Mouse (Mus musculus): Measurements from ENCODE around the gene Vdr. TPM values are rescaled to one million over a fixed set of nuclear protein-coding genes. Genes with fewer than 3 reads are reported as not detected.
A peak's percentile ranks its signal among the peaks of the same experiment; 100 is the strongest.

The Vdr gene
- polyA plus RNA-seq, 1 experiment from 2014 or later = 0.07 TPM

- WGBS = 86% methylated on average over 9 of the region's 9 CpGs
- Histone ChIP-seq H3K36me3 (no peaks in the 10 kb centered on the region), H3K4me3 (no peak overlapping the region), H3K9ac (no peak overlapping the region), H3K27me3 (no peaks in the 10 kb centered on the region), H3K9me3 (no peaks in the 10 kb centered on the region), H3K4me1 (replicated peaks) (no peaks in the 10 kb centered on the region; the same call in 1 of the 2 replicates), H3K4me2 (no peak overlapping the region), H3K27ac (replicated peaks) (no peak overlapping the region)
- no peak for ATAC-seq (ENCODE audit: low read depth)
These were observed 7.6 kb upstream of the Vdr start for GRCm38 (mm10) chr15:97917994-97918393.

GRCm38 (mm10) chr15:97914331-97914747, 3.9 kb upstream of the Vdr start:
- Histone ChIP-seq H3K36me3 (no peaks in the 10 kb centered on the region), H3K9me3 (no peaks in the 10 kb centered on the region), H3K27me3 (peaks cover 16% of the 10 kb centered on the region), H3K4me1 (replicated peaks) (no peaks in the 10 kb centered on the region; the same call in 1 of the 2 replicates), H3K4me3 (no peak overlapping the region), H3K4me2 (no peak overlapping the region), H3K9ac (no peak overlapping the region), H3K27ac (replicated peaks) (no peak overlapping the region)
- 24% methylated on average over 9 of the region's 9 CpGs for WGBS
- no peak for ATAC-seq (ENCODE audit: low read depth)

- Histone ChIP-seq H3K4me2 (peak overlapping the region; percentile 63), H3K9me3 (no peaks in the 10 kb centered on the region), H3K36me3 (no peaks in the 10 kb centered on the region), H3K9ac (peak overlapping the region; percentile 43), H3K4me3 (peak overlapping the region; percentile 39), H3K27me3 (peaks cover 71% of the 10 kb centered on the region), H3K4me1 (replicated peaks) (peaks cover 13% of the 10 kb centered on the region), H3K27ac (replicated peaks) (no peak overlapping the region)
- WGBS = 1% methylated on average over 59 of the region's 59 CpGs
- ATAC-seq (ENCODE audit: low read depth) = peak; percentile 53; the same call in 1 of the 2 replicates
These were observed 2.4 kb downstream of the Vdr start for GRCm38 (mm10) chr15:97907801-97908751.

- Histone ChIP-seq H3K27me3 (peaks cover 71% of the 10 kb centered on the region), H3K9ac (no peak overlapping the region), H3K9me3 (no peaks in the 10 kb centered on the region), H3K4me1 (replicated peaks) (peaks cover 13% of the 10 kb centered on the region), H3K4me3 (no peak overlapping the region), H3K27ac (replicated peaks) (no peak overlapping the region), H3K4me2 (no peak overlapping the region), H3K36me3 (no peaks in the 10 kb centered on the region)
- 54% methylated on average over 5 of the region's 5 CpGs for WGBS
- no peak for ATAC-seq (ENCODE audit: low read depth)
These were observed 3.2 kb downstream of the Vdr start for GRCm38 (mm10) chr15:97907202-97907601.

GRCm38 (mm10) chr15:97905281-97905680, 5.1 kb downstream of the Vdr start:
- Histone ChIP-seq H3K9me3 (no peaks in the 10 kb centered on the region), H3K4me1 (replicated peaks) (peaks cover 13% of the 10 kb centered on the region), H3K36me3 (no peaks in the 10 kb centered on the region), H3K27me3 (peaks cover 61% of the 10 kb centered on the region), H3K4me3 (no peak overlapping the region), H3K27ac (replicated peaks) (no peak overlapping the region), H3K9ac (no peak overlapping the region), H3K4me2 (no peak overlapping the region)
- 77% methylated on average over 6 of the region's 6 CpGs for WGBS
- ATAC-seq (ENCODE audit: low read depth) = no peak

GRCm38 (mm10) chr15:97904339-97904991, 6.0 kb downstream of the Vdr start:
- no peak overlapping the region for H3K9ac ChIP-seq
- ATAC-seq (ENCODE audit: low read depth) = no peak
- H3K9me3 ChIP-seq = no peaks in the 10 kb centered on the region
- no peaks in the 10 kb centered on the region for H3K36me3 ChIP-seq
- WGBS = 65% methylated on average over 11 of the region's 11 CpGs
- H3K27me3 ChIP-seq = peaks cover 56% of the 10 kb centered on the region
- no peak overlapping the region for H3K4me2 ChIP-seq
- H3K4me3 ChIP-seq = no peak overlapping the region
- H3K27ac ChIP-seq (replicated peaks) = no peak overlapping the region
- peaks cover 13% of the 10 kb centered on the region for H3K4me1 ChIP-seq (replicated peaks)

GRCm38 (mm10) chr15:97903261-97904009, 7.0 kb downstream of the Vdr start:
- H3K9ac ChIP-seq = no peak overlapping the region
- no peak for ATAC-seq (ENCODE audit: low read depth)
- WGBS = 84% methylated on average over 15 of the region's 15 CpGs
- peaks cover 46% of the 10 kb centered on the region for H3K27me3 ChIP-seq
- no peak overlapping the region for H3K4me3 ChIP-seq
- H3K9me3 ChIP-seq = no peaks in the 10 kb centered on the region
- peaks cover 9% of the 10 kb centered on the region for H3K4me1 ChIP-seq (replicated peaks)
- no peaks in the 10 kb centered on the region for H3K36me3 ChIP-seq
- no peak overlapping the region for H3K4me2 ChIP-seq
- no peak overlapping the region for H3K27ac ChIP-seq (replicated peaks)

- Histone ChIP-seq H3K27ac (replicated peaks) (no peak overlapping the region), H3K4me3 (no peak overlapping the region), H3K9me3 (no peaks in the 10 kb centered on the region), H3K4me2 (no peak overlapping the region), H3K36me3 (no peaks in the 10 kb centered on the region), H3K9ac (no peak overlapping the region), H3K4me1 (replicated peaks) (no peaks in the 10 kb centered on the region; the same call in 1 of the 2 replicates), H3K27me3 (peaks cover 22% of the 10 kb centered on the region)
- ATAC-seq (ENCODE audit: low read depth) = no peak
- WGBS = 92% methylated on average over 9 of the region's 9 CpGs
These were observed 9.4 kb downstream of the Vdr start for GRCm38 (mm10) chr15:97900991-97901390.

GRCm38 (mm10) chr15:97900336-97900912, 10.0 kb downstream of the Vdr start:
- no peak for ATAC-seq (ENCODE audit: low read depth)
- H3K4me3 ChIP-seq = no peak overlapping the region

GRCm38 (mm10) chr15:97899714-97900113, 10.7 kb downstream of the Vdr start:
- 69% methylated on average over 8 of the region's 8 CpGs for WGBS
- Histone ChIP-seq H3K27ac (replicated peaks) (no peak overlapping the region), H3K4me3 (no peak overlapping the region), H3K4me1 (replicated peaks) (peaks cover 3% of the 10 kb centered on the region; the same call in 1 of the 2 replicates), H3K9me3 (no peaks in the 10 kb centered on the region), H3K9ac (no peak overlapping the region), H3K27me3 (peaks cover 10% of the 10 kb centered on the region; the same call in 1 of the 2 replicates), H3K4me2 (no peak overlapping the region), H3K36me3 (no peaks in the 10 kb centered on the region)
- no peak for ATAC-seq (ENCODE audit: low read depth)

More at GRCm38 (mm10) chr15:97900336-97900912, 10.0 kb downstream of the Vdr start:
- H3K36me3 ChIP-seq = no peaks in the 10 kb centered on the region
- H3K4me2 ChIP-seq = no peak overlapping the region
- no peaks in the 10 kb centered on the region for H3K9me3 ChIP-seq
- WGBS = 88% methylated on average over 12 of the region's 12 CpGs
- H3K9ac ChIP-seq = no peak overlapping the region
- H3K27ac ChIP-seq (replicated peaks) = no peak overlapping the region
- peaks cover 3% of the 10 kb centered on the region; the same call in 1 of the 2 replicates for H3K4me1 ChIP-seq (replicated peaks)
- peaks cover 16% of the 10 kb centered on the region; the same call in 1 of the 2 replicates for H3K27me3 ChIP-seq

- WGBS = 86% methylated on average over 5 of the region's 5 CpGs
- H3K4me3 ChIP-seq = no peak overlapping the region
These were observed 11.6 kb downstream of the Vdr start for GRCm38 (mm10) chr15:97898791-97899190.

More at GRCm38 (mm10) chr15:97898791-97899190, 11.6 kb downstream of the Vdr start:
- Histone ChIP-seq H3K27me3 (peaks cover 5% of the 10 kb centered on the region; the same call in 1 of the 2 replicates), H3K9ac (no peak overlapping the region), H3K27ac (replicated peaks) (no peak overlapping the region), H3K4me1 (replicated peaks) (0 out of 2 replicates have a peak, but pooled peaks cover 3% of the 10 kb centered on the region), H3K4me2 (no peak overlapping the region), H3K9me3 (no peaks in the 10 kb centered on the region), H3K36me3 (no peaks in the 10 kb centered on the region)
- no peak for ATAC-seq (ENCODE audit: low read depth)
